Mouse (Mus musculus) gastrocnemius, postnatal 25 days (tissue): ENCODE data around the gene Col9a2. TPM values are rescaled to one million over a fixed set of nuclear protein-coding genes. Genes with fewer than 3 reads are reported as not detected.

Source experiments
- DNase-seq: peaks from one replicate; pipeline ENCODE4 v3.0.0; 2022
- total RNA-seq, 2 experiments: library from RNA; stranded (reverse); gene quantifications; 1 replicate in 1 of 2; 2 replicates in 1 of 2; pipeline ENCODE4 v1.2.3; 2021

Gene Col9a2
- total RNA-seq, 2 experiments from 2014 or later = 0.40 to 0.41 TPM

- DNase-seq = no peak
Observed at GRCm38 (mm10) chr4:121084506-121084905, 45.3 kb downstream of the Col9a2 start.

- no peak for DNase-seq
Observed at GRCm38 (mm10) chr4:121088696-121089095, 49.5 kb downstream of the Col9a2 start.

GRCm38 (mm10) chr4:121090211-121090610 lies 51.0 kb downstream of the Col9a2 start:
- no peak for DNase-seq

DNA sequence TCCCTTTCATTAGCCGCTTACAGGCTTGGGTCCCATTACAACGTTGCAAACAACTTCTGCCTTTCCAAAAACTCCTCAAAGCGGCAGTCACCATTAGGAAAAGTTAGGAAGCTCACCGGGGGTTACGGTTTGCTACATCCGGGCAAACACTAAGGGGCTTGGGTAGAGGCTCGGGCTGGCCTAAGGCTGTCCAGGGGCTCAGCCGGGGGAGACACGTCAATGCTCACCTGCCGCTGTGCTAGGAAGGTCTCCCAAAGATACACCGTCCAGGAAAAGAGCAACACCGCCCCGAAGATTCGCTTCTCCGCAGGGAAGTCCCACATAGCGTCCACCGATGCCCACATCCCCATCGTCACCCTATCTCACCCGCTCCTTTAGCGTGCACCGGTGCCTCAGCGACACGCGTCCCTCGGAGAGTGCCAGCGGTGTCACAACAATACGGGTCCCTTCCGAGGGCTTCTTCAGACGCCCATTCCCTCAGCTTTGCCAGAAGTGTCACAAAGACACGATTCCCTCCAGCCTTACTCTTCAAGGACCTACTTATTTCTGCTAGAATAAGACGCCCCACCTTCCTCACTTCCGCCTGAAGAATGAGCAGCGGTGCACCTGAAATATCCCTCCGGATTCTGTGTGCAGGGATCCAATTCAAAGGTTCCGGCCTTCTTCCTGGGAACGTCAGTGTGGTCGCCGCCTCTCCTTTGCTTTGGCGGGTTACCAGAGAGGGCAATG lies 58.6 kb downstream of the Col9a2 start, which contains the start of gene Zmpste24:
Zmpste24 (minus strand) TSS at position 592 of the 729 bp plus-strand sequence.
- DNase-seq = peak; percentile 75

GRCm38 (mm10) chr4:121103304-121103703 lies 64.1 kb downstream of the Col9a2 start:
- no peak for DNase-seq

Other genes starting within 250 kb of the Col9a2 start
- gene Nfyc, start 207.8 kb upstream of the Col9a2 start, total RNA-seq = 10 to 100 TPM; 39.3 to 43.5 TPM
- under 1 TPM in 1 of 2 experiments, not detected in 1; 0.03 TPM for gene Rims3, start 184.6 kb upstream of the Col9a2 start, total RNA-seq
- 1 to 10 TPM; 1.5 to 2.2 TPM for gene Exo5, start 114.4 kb upstream of the Col9a2 start, total RNA-seq
- under 1 TPM; 0.38 to 0.48 TPM for gene Zfp69, start 87.7 kb upstream of the Col9a2 start, total RNA-seq
- gene Smap2, start 22.1 kb upstream of the Col9a2 start, total RNA-seq = 10 to 100 TPM; 14.5 to 15.9 TPM
- 10 to 100 TPM; 16.1 to 17.2 TPM for gene Zmpste24, start 58.9 kb downstream of the Col9a2 start, total RNA-seq
- not detected for gene Tmco2, start 69.8 kb downstream of the Col9a2 start, total RNA-seq
- gene Rlf, start 175.7 kb downstream of the Col9a2 start, total RNA-seq = 1 to 10 TPM; 6.9 to 7.4 TPM